Mouse (Mus musculus) frontal cortex, postnatal 10 days (tissue): ENCODE results near the gene Fam241a.

ENCODE experiments used
- DNase-seq, 2 experiments: peaks; one replicate each; pipeline ENCODE4 v3.0.0; 2022; ENCODE audit warnings: low spot score in 2 of 2, mixed read lengths in 1 of 2

Gene Fam241a

GRCm38 (mm10) chr3:127875509-127875908 lies 20.6 kb downstream of the Fam241a start:
- DNase-seq, result no peak

DNA sequence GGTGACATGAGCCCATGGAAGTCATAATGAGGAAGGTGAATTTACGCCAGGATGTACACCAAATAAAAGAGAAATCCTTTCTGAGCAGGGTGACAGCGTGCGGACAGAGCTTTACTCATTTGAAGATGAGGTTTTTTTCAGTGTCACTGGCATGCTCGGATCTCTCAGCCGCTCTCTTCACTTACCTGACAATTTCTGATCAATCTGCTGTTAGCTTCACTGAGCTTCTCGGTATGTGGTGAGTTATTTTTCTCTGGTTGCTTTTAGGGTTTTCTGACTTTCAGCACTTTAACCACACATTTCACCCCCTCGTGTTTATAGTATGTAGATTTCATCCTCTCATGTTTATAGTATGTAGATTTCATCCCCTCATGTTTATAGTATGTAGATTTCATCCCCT lies 21.1 kb downstream of the Fam241a start:
- DNase-seq, result no peak

DNA sequence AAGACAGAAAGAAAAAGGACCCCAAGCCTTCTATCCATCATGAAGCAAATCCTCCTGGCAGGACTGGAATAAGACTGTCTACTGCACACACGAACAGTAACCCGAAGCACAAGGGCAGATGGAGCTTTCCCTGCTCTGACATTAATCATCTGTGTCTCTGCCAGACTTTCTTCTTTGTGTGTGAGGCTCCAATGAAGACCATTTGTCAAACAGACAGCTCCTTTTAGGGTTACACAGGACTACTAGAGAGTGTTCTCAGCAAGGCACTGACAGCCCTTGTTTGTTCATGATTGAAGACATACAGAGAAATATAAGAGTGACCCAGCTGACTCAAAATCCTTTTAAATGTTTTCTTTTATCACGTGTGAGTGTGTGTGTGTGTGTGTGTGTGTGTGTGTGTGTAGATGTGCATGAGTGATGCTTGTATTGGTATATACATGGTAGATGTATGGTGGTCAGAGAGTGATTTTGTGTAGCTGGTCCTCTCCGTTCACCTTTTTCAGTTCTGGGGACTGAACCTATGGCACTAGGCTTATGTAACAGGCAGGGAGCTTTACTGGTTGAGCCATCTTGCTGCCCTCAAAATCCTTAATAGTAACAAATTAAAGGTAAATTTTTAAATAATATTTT lies 21.8 kb downstream of the Fam241a start:
- DNase-seq, result no peak

GRCm38 (mm10) chr3:127871575-127871974 lies 24.5 kb downstream of the Fam241a start:
- DNase-seq, result no peak

DNA sequence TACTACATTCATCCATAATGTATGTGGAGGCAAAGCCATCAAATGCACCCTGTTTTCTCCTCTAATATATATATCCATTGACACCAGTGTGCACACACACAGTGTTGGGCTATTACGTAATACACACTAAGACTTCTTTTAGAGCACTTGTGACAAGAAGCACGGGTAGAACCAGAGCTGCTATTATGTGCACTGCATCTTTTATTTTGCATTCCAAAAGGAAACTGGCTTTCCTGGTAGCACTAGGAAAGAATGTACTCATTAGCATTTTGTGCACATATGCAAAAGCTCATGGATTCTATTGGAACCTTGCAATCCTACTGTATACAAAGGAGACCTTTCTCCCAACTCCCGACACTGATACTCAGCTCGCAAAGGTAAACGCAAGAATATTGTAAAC lies 27.2 kb downstream of the Fam241a start:
- no peak for DNase-seq

DNA sequence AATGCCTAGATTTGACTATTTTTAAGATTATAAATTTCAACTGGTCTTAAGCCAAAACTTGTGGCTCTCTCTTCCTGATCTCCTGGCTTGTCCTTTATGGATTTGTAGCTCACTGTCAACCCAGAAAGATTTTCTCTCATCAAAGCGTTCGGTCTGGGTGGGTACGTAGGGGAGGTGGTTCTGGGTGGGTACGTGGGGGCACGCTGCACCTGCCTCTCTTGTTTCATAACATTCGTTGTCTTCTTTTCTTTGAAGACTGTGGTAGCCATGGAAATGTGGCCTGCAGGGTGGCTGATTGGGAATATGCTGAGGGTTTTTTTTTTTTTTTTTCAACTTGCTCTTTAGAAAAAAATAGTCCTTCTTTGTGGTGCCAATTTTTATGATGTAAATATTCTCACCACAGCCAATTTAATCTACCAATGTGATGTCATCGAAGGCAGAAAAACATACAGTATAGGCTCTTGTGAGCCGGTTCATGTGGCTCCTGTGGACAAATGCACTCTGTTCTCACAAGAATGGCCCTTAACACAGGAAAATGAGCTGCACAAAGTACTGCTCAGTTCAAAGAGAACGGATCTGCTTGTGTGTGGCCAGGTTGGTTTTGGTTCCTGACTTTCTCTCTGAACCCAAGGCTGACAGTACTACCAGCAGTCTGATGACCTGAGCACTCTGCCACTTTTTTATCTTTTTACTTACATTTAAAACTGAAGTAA lies 27.9 kb downstream of the Fam241a start:
- DNase-seq, result no peak

DNA sequence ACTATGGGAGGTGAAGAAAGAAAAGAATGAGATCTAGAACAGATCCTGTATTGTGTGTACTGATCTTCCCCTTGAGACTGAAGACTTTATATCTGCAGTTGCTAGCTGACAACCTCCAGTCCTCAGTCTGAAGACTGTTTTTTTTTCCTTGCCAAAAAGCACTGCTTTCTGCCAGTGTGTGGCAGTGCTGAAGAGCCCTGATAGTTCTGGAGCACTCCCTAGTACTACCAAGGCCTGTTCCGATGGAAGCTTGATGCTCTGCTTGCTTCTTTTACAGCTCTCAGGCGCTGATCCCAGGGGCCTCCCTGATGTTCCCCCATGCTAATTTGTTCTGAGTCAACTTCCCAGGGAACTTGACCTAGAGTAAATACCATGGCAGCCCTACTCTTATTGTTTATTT lies 31.9 kb downstream of the Fam241a start:
- no peak for DNase-seq

DNA sequence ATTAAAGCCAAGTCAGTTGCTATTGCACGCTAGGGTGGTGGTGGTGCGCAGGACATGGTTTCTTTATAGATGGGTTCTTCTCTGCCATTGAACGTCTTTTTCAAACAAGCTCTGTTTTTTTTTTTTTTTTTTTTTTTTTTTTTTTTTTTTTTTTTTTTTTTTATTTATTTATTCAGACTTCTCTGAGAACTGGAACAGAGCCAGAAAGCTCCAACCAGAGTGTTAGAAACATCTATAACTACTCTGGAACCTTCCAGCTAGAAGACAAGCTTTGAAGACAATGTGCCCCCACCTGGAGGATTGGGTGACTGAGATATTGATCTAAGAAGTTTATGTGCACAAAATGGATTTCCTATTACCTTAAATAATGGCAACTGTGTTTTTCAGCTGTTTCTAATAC lies 32.6 kb downstream of the Fam241a start:
- no peak for DNase-seq

- DNase-seq, result no peak
Observed at GRCm38 (mm10) chr3:127862479-127862878, 33.6 kb downstream of the Fam241a start.

GRCm38 (mm10) chr3:127861340-127861739 lies 34.8 kb downstream of the Fam241a start:
- no peak for DNase-seq

GRCm38 (mm10) chr3:127853431-127854206 lies 42.5 kb downstream of the Fam241a start:
- DNase-seq, result peak; percentile 27 to 67

DNA sequence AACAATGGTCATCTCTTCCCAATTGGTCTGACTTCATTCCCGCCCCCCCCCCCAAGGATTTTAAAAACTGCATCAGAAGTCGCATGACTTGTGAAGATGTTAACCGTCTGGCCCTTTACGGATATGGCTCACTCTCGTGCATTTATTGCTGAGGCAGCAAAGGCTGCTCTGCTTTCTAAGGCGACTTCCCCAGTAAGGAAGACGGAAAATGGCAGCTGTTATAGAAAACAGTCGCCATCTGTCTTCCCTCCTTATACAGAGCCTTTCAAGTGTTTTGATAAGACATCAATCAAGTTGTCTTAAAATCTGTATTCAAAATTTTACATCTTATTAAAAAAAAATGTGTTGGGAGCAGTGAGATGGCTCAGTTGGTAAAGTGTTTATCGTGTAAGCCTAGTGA lies 43.4 kb downstream of the Fam241a start:
- no peak for DNase-seq

DNA sequence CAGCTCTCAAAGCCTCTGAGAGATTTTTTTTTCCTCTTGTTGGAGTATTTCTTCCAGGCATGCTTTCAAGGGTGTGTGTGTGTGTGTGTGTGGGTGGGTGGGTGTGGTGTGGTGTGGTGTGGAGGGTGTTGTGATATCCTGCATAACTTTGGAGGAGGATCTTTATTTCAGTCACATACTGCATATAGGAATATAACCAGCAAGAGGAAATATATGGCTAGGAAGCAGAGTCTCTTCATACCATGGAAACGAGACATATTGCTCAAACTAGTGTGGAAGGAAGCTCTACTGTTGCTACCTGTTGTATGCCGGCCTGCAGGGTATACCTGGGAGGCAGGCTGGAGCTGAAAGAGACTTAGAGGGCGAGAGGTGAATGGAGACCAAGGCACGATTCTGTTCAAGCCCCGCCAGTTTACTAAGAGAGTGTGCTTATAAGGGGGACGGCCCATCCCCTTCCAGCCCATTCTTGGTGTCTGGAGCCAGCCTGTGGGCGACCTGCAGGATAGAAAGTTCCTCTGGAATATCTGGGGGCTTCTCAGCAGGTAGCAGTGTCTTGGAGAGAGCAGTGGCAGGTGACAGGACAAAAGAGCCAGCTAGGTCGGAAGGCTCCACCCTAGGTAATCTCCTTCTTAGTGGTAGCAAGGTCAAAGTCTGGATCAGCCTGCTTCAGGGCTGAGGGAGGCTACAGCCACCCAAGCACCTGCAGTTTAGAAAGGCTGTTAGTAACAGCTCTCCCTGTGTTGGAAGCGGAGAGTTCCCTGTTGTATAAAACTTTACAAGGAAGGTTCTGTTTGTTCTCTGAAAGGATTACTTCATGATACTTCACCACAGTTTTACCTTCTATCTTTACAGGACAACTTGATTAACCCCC lies 45.1 kb downstream of the Fam241a start:
- no peak for DNase-seq

GRCm38 (mm10) chr3:127849922-127850321 lies 46.2 kb downstream of the Fam241a start:
- DNase-seq, result no peak

GRCm38 (mm10) chr3:127848088-127848808 lies 47.9 kb downstream of the Fam241a start:
- DNase-seq, result no peak

- DNase-seq, result no peak
Observed at GRCm38 (mm10) chr3:127843941-127844327, 52.2 kb downstream of the Fam241a start.

DNA sequence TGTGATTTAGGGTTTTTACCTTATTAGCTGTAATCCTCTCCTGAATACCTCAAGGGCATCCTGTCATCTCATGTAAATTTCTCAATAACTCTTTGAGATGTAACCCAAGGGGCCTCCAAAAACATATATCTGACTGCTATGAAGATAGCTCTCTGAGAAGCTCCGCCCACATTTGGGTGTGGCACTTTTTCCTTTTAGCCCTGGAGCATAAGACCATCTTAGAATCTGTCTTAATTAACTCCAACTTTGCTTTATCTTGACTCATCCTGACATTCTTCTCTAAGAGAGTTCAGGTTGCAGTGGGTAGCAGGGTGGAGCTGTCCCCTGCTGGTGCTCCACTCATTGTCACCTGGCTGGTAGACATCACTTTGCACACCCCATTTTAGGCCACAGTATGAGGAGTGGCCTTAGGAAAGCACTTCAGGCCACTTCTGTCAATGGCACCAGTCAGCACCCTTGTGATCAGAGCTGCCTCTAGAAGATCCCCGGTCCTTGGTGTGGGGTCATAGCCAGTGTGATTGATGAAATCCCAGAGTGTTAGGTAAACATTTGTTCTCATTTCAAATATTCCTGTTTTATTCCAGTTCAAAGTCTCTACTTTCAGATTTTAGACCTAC lies 52.7 kb downstream of the Fam241a start:
- no peak for DNase-seq

- DNase-seq, result no peak
Observed at GRCm38 (mm10) chr3:127841926-127842325, 54.2 kb downstream of the Fam241a start.

DNA sequence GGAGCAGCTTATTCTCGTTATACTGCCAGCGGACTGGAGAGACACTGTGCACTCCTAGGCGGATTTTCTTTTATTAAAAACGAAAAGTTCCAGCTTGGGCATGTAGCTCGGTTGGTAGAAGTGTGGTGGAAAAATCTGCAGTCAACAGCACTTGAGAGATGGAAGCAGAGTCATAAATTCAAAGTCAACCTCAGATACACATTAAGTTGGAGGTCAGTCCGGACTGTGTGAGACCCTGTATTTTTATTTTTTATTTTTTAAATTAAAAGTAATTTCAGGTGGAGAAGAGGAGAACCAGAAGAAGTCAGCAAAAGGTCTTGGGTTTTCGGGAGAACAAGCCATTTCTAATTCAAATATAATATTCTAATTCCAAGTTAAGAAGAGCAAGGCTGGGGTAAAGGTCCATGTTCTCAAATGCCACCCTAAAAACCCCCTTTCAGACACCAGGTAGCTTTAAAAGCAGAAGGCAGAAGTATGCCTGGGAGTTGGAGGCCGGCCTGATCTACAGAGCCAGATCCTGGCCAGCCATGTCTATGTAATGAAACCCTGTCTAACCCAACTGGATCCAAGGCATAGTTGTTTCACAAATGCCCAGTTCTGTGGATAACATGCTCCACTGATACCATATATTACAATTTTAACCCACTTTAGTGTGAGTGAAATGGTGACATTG lies 58.0 kb downstream of the Fam241a start:
- DNase-seq, result no peak
